21 mouse cellular contexts compared by ENCODE assay signal in genomic region chr5:123854511-123854910, GRCm38 (mm10). TPM values are rescaled to one million over a fixed set of nuclear protein-coding genes. Genes with fewer than 3 reads are reported as not detected.
A peak's percentile ranks its signal among the peaks of the same experiment; 100 is the strongest.
DNase-seq lines count a peak whose midpoint lies in the region; ATAC-seq lines count a peak whose summit lies in the region.
"Had no signal": no experiment of that assay in that cellular context is flagged by ENCODE, and none has a peak within 500 bp of the region (broad histone marks: within the 10 kb centered on the region; RNA-seq: fewer than 3 reads in every experiment).

No protein-coding gene starts in this region.

- no peaks in the 10 kb centered on the region; the same call in 1 of the 2 replicates for H3K4me1 ChIP-seq in liver, embryonic 16.5 days (ENCODE audit: control insufficient read depth, low read depth, low read length)
- H3K4me1 ChIP-seq: forebrain, embryonic 13.5 days; hindbrain, embryonic 12.5 days; limb, embryonic 15.5 days had no signal

- H3K4me2 ChIP-seq in liver, embryonic 16.5 days (ENCODE audit: low read depth, low read length) = peak overlapping the region; percentile 25
- H3K4me2 ChIP-seq: embryonic facial prominence, embryonic 12.5 days; forebrain, embryonic 13.5 days; heart, embryonic 12.5 days; hindbrain, embryonic 12.5 days; limb, embryonic 15.5 days had no signal

- DNase-seq in lung, postnatal 36 days = peak; percentile 37
- DNase-seq in lung, postnatal 4 days = no peak
- DNase-seq in liver = peak; percentile 40
- DNase-seq in heart, adult 9 months (ENCODE audit: low spot score in 2 of 2) = no peak
- DNase-seq in ovary, adult 18-20 months (ENCODE audit: low spot score) = no peak
- DNase-seq: B cell, adult 2 months; cerebellum, adult 9-10 months; kidney, postnatal 14 days; midbrain, embryonic 14.5 days; right cerebral cortex, postnatal 14 days; thymus, postnatal 36 days had no signal

- 0 out of 2 replicates have a peak overlapping the region, but pooled peaks have one; percentile 29 for H3K27ac ChIP-seq in liver, embryonic 16.5 days (ENCODE audit: low read length)
- H3K27ac ChIP-seq: embryonic facial prominence, embryonic 12.5 days; forebrain, embryonic 13.5 days; hindbrain, embryonic 12.5 days; limb, embryonic 15.5 days had no signal

- peak; percentile 84 for ATAC-seq in liver, embryonic 16.5 days (ENCODE audit: low read depth)
- no peak for ATAC-seq in inflammation-experienced regulatory T-cells, adult 6 months
- ATAC-seq: forebrain, embryonic 13.5 days had no signal

- H3K27me3 ChIP-seq in liver, embryonic 16.5 days (ENCODE audit: control insufficient read depth, insufficient read depth, low read depth, low read length) = no peaks in the 10 kb centered on the region
- H3K27me3 ChIP-seq: embryonic facial prominence, embryonic 12.5 days; forebrain, embryonic 13.5 days; heart, embryonic 12.5 days; hindbrain, embryonic 12.5 days; limb, embryonic 15.5 days had no signal

- WGBS in liver, embryonic 16.5 days (ENCODE audit: insufficient replicate concordance) = 65% methylated on average over 9 of the region's 9 CpGs

- H3K4me3 ChIP-seq in liver, embryonic 16.5 days (ENCODE audit: low read depth, low read length) = no peak overlapping the region
- H3K4me3 ChIP-seq: embryonic facial prominence, embryonic 12.5 days; erythroblast, embryonic 14.5 days; forebrain, embryonic 13.5 days; heart, embryonic 12.5 days; hindbrain, embryonic 12.5 days; limb, embryonic 15.5 days; myocyte had no signal

- no peak overlapping the region for H3K9ac ChIP-seq in liver, embryonic 16.5 days (ENCODE audit: low read depth, low read length)
- H3K9ac ChIP-seq: embryonic facial prominence, embryonic 12.5 days; forebrain, embryonic 13.5 days; heart, embryonic 12.5 days; hindbrain, embryonic 12.5 days; limb, embryonic 15.5 days had no signal

- no peaks in the 10 kb centered on the region for H3K36me3 ChIP-seq in liver, embryonic 16.5 days (ENCODE audit: control insufficient read depth, insufficient read depth)
- H3K36me3 ChIP-seq: embryonic facial prominence, embryonic 12.5 days; heart, embryonic 12.5 days; hindbrain, embryonic 12.5 days; limb, embryonic 15.5 days had no signal

- H3K9me3 ChIP-seq in liver, embryonic 16.5 days (replicated peaks; ENCODE audit: control insufficient read depth, low read length) = no peaks in the 10 kb centered on the region
- H3K9me3 ChIP-seq: embryonic facial prominence, embryonic 12.5 days; forebrain, embryonic 13.5 days; hindbrain, embryonic 12.5 days; limb, embryonic 15.5 days had no signal

RNA-seq across cellular contexts. Expression of gene Hcar2, which starts 10.8 kb away (rescaled TPM):
- 0.28 and 0.45 TPM in 2 replicates for polyA plus RNA-seq in liver, embryonic 16.5 days (2015; fragmentation: Nextera tagmentation; extraction: Ambion mirVana)
- polyA plus RNA-seq in inflammation-experienced regulatory T-cells, adult 6 months (2017; shearing (Covaris generic)) = under 1 TPM in 2 of 3 experiments, not detected in 1; 0.28 to 0.30 TPM
- polyA plus RNA-seq: erythroblast, embryonic 14.5 days; forebrain, embryonic 13.5 days; heart, embryonic 12.5 days; hindbrain, embryonic 12.5 days; myocyte; neural tube, embryonic 14.5 days had no signal

RNA-seq across cellular contexts. Expression of gene Hcar1, which starts 25.3 kb away (rescaled TPM):
- polyA plus RNA-seq in liver, embryonic 16.5 days (2015; fragmentation: Nextera tagmentation; extraction: Ambion mirVana) = 0.08 and 0.15 TPM in 2 replicates
- polyA plus RNA-seq in inflammation-experienced regulatory T-cells, adult 6 months (2017; shearing (Covaris generic)) = not detected
- polyA plus RNA-seq: erythroblast, embryonic 14.5 days; myocyte had no signal

RNA-seq across cellular contexts. Expression of gene Denr, which starts 52.5 kb away (rescaled TPM):
- 37.6 and 40.6 TPM in 2 replicates for polyA plus RNA-seq in liver, embryonic 16.5 days (2015; fragmentation: Nextera tagmentation; extraction: Ambion mirVana)
- polyA plus RNA-seq in inflammation-experienced regulatory T-cells, adult 6 months (2017; shearing (Covaris generic)) = 10 to 100 TPM; 60.1 to 83.1 (median 71.9) TPM

Comparison
In these comparisons a context has a peak if more than half of its experiments do, and no peak if none do; other contexts are left out.
1. DNase-seq: peak in lung, postnatal 36 days (single experiment) and liver (single experiment); none in lung, postnatal 4 days (0 of 2), heart, adult 9 months (0 of 2) and ovary, adult 18-20 months (single experiment).